Mouse (Mus musculus): ENCODE results near the gene Etnk1. TPM values are rescaled to one million over a fixed set of nuclear protein-coding genes. Genes with fewer than 3 reads are reported as not detected.

The Etnk1 gene
- total RNA-seq (2023): 10 to 100 TPM; 28.4 to 30.4 TPM

DNA sequence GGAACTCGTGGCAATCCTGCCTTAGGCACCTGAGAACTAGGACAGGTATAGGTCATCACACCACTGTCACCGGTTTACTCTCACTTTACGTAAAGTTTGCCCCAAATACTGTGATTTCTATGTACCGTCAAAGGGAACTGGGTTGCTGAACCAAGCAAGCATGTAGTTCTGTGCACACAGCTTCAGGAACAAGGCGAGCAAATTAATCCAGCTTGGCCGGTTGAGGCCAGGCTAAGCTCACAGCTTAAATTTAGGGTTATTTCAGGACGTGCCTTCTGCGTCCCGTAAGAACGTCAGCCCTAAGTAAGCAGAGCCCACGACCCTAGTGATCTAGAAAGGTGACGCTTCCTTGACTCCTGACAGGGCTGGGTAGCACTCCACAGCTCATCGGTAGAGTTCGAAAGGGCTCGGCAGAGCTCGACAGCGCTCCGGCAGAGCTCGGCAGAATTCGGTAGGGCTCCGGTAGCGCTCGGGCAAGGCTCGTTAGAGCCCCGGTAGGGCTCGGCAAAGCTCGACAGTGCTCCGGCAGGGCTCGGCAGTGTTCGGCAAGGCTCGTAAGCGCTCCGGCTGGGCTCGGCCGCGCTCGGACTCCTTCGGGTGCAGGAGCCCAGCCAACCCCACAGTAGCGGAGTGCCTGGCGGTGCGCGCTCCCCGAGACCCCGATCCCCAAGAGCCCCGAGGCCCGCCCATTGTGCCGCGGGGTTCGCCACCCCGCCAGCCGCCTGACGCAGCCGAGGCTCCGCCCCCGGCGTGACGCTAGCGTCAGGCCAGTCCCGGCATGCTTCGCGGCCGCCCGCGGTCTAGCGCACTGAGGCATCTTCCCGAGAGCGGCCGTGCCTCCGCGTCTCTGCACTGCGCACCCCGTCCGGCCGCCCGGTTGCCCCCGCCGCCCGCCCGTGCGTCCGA, at the start of gene Etnk1:
Gene Etnk1, plus strand, starts transcription at position 770 of the 906 bp plus-strand sequence.

Other genes starting within 250 kb of the Etnk1 start
- gene St8sia1, start 202.8 kb upstream of the Etnk1 start, total RNA-seq (2023): 10 to 100 TPM; 22.1 to 28.5 TPM
- 10 to 100 TPM; 69.4 to 77.0 TPM for gene C2cd5, start 67.1 kb upstream of the Etnk1 start, total RNA-seq (2023)